Mouse (Mus musculus) forebrain, embryonic 13.5 days (tissue): ENCODE results near the gene Pla2g2f. TPM values are rescaled to one million over a fixed set of nuclear protein-coding genes. Genes with fewer than 3 reads are reported as not detected.

Experiments
- ATAC-seq: fragments of 200-750 bp; cut with Nextera tagmentation; 2 replicates; pipeline ENCODE4 v1.8.0; 2017
- H3K27ac ChIP-seq: fragments of 300-500 bp; sonication (generic); 2 replicates; pipeline ENCODE4 v1.5.1; 2015; ENCODE audit warnings: inconsistent platforms, mild to moderate bottlenecking, moderate library complexity
- H3K27me3 ChIP-seq: fragments of 300-500 bp; sonication (generic); 2 replicates; pipeline ENCODE4 v1.6.1; 2015; ENCODE audit warnings: mild to moderate bottlenecking, inconsistent platforms
- H3K36me3 ChIP-seq: fragments of 300-500 bp; sonication (generic); 2 replicates; pipeline ENCODE4 v1.6.1; 2015; ENCODE audit warnings: mild to moderate bottlenecking, inconsistent platforms; ENCODE audit not compliant: poor library complexity, severe bottlenecking
- H3K4me1 ChIP-seq: fragments of 300-500 bp; sonication (generic); 2 replicates; pipeline ENCODE4 v1.6.1; 2015; ENCODE audit warnings: inconsistent platforms
- H3K4me2 ChIP-seq: fragments of 300-500 bp; sonication (generic); 2 replicates; pipeline ENCODE4 v1.6.1; 2015; ENCODE audit warnings: inconsistent platforms, mild to moderate bottlenecking, moderate library complexity
- H3K4me3 ChIP-seq: fragments of 300-500 bp; sonication (generic); 2 replicates; pipeline ENCODE4 v1.5.1; 2015; ENCODE audit warnings: mild to moderate bottlenecking, inconsistent platforms
- H3K9ac ChIP-seq: fragments of 300-500 bp; sonication (generic); 2 replicates; pipeline ENCODE4 v1.6.1; 2015; ENCODE audit warnings: mild to moderate bottlenecking, inconsistent platforms
- H3K9me3 ChIP-seq: fragments of 300-500 bp; sonication (generic); replicated peaks from 2 replicates; pipeline ENCODE4 v1.6.1; 2016; ENCODE audit warnings: inconsistent platforms
- WGBS: fragments of 180-500 bp; shearing (Covaris S2); methylation state at CpG from one replicate; pipeline ENCODE4 v1.1.7; 2015; 5-methylcytosine and 5-hydroxymethylcytosine counted together
- polyA plus RNA-seq: library from polyadenylated mRNA; unstranded; fragments of >200 nt; fragmentation: Nextera tagmentation; extraction: Ambion mirVana; gene quantifications from 2 replicates; pipeline ENCODE4 v1.2.1, GENCODE M21; 2015

Gene Pla2g2f
- polyA plus RNA-seq, 1 experiment from 2014 or later: not detected

GRCm38 (mm10) chr4:138791452-138791851 lies 34.0 kb upstream of the Pla2g2f start:
- ATAC-seq: no peak
- Histone ChIP-seq H3K27me3 (no peaks in the 10 kb centered on the region), H3K4me2 (no peak overlapping the region), H3K9ac (no peak overlapping the region), H3K4me1 (no peaks in the 10 kb centered on the region), H3K36me3 (no peaks in the 10 kb centered on the region), H3K4me3 (no peak overlapping the region), H3K9me3 (no peaks in the 10 kb centered on the region), H3K27ac (no peak overlapping the region)
- 78% methylated on average over 6 of the region's 6 CpGs for WGBS

GRCm38 (mm10) chr4:138788381-138788780 lies 31.0 kb upstream of the Pla2g2f start:
- Histone ChIP-seq H3K9ac (no peak overlapping the region), H3K27ac (no peak overlapping the region), H3K4me1 (no peaks in the 10 kb centered on the region), H3K4me3 (no peak overlapping the region), H3K4me2 (no peak overlapping the region), H3K36me3 (no peaks in the 10 kb centered on the region), H3K27me3 (no peaks in the 10 kb centered on the region), H3K9me3 (no peaks in the 10 kb centered on the region)
- no peak for ATAC-seq
- 78% methylated on average over 4 of the region's 4 CpGs for WGBS

- 79% methylated on average over 4 of the region's 4 CpGs for WGBS
- H3K27me3 ChIP-seq: no peaks in the 10 kb centered on the region
- no peak overlapping the region for H3K27ac ChIP-seq
- no peak overlapping the region for H3K4me3 ChIP-seq
- H3K9me3 ChIP-seq: no peaks in the 10 kb centered on the region
- H3K4me1 ChIP-seq: no peaks in the 10 kb centered on the region
- H3K4me2 ChIP-seq: no peak overlapping the region
- no peaks in the 10 kb centered on the region for H3K36me3 ChIP-seq
- H3K9ac ChIP-seq: no peak overlapping the region
- no peak for ATAC-seq
Measured at GRCm38 (mm10) chr4:138786141-138786540, 28.7 kb upstream of the Pla2g2f start.

GRCm38 (mm10) chr4:138785721-138786120 lies 28.3 kb upstream of the Pla2g2f start:
- Histone ChIP-seq H3K27ac (no peak overlapping the region), H3K36me3 (no peaks in the 10 kb centered on the region), H3K9me3 (no peaks in the 10 kb centered on the region), H3K27me3 (no peaks in the 10 kb centered on the region), H3K4me2 (no peak overlapping the region), H3K9ac (no peak overlapping the region), H3K4me1 (no peaks in the 10 kb centered on the region), H3K4me3 (no peak overlapping the region)
- no peak for ATAC-seq
- 61% methylated on average over 4 of the region's 4 CpGs for WGBS

GRCm38 (mm10) chr4:138782098-138782497 lies 24.7 kb upstream of the Pla2g2f start:
- no peak for ATAC-seq
- Histone ChIP-seq H3K9me3 (no peaks in the 10 kb centered on the region), H3K27ac (no peak overlapping the region), H3K27me3 (no peaks in the 10 kb centered on the region), H3K9ac (no peak overlapping the region), H3K4me3 (no peak overlapping the region), H3K4me1 (no peaks in the 10 kb centered on the region), H3K4me2 (no peak overlapping the region), H3K36me3 (no peaks in the 10 kb centered on the region)
- 83% methylated on average over 6 of the region's 6 CpGs for WGBS

GRCm38 (mm10) chr4:138780300-138780699 lies 22.9 kb upstream of the Pla2g2f start:
- Histone ChIP-seq H3K4me3 (no peak overlapping the region), H3K27ac (no peak overlapping the region), H3K27me3 (no peaks in the 10 kb centered on the region), H3K36me3 (no peaks in the 10 kb centered on the region), H3K9ac (no peak overlapping the region), H3K9me3 (no peaks in the 10 kb centered on the region), H3K4me1 (no peaks in the 10 kb centered on the region), H3K4me2 (no peak overlapping the region)
- ATAC-seq: no peak
- WGBS: 94% methylated on average over 5 of the region's 5 CpGs

GRCm38 (mm10) chr4:138777417-138778407 lies 20.3 kb upstream of the Pla2g2f start:
- H3K4me1 ChIP-seq: no peaks in the 10 kb centered on the region
- no peaks in the 10 kb centered on the region for H3K36me3 ChIP-seq
- WGBS: 49% methylated on average over 20 of the region's 20 CpGs
- H3K9me3 ChIP-seq: no peaks in the 10 kb centered on the region
- H3K27ac ChIP-seq: no peak overlapping the region
- no peak overlapping the region for H3K4me2 ChIP-seq
- no peak overlapping the region for H3K9ac ChIP-seq
- ATAC-seq: no peak
- H3K4me3 ChIP-seq: no peak overlapping the region
- no peaks in the 10 kb centered on the region for H3K27me3 ChIP-seq

- Histone ChIP-seq H3K9me3 (no peaks in the 10 kb centered on the region), H3K9ac (no peak within 1 kb of the TSS), H3K27ac (no peak within 1 kb of the TSS), H3K4me1 (no peaks in the 10 kb centered on the region), H3K36me3 (no peaks in the 10 kb centered on the region), H3K4me2 (no peak within 1 kb of the TSS), H3K27me3 (no peaks in the 10 kb centered on the region), H3K4me3 (no peak within 1 kb of the TSS)
- 86% methylated on average over 6 of the region's 6 CpGs for WGBS
- no peak for ATAC-seq
Measured at GRCm38 (mm10) chr4:138775435-138775834, 18.0 kb upstream of the Pla2g2f start, which contains the start of gene Pla2g2d. Gene Pla2g2d (plus strand): TSS chr4:138775735.

GRCm38 (mm10) chr4:138772386-138772785 lies 15.0 kb upstream of the Pla2g2f start:
- 82% methylated on average over 5 of the region's 5 CpGs for WGBS
- Histone ChIP-seq H3K4me1 (no peaks in the 10 kb centered on the region), H3K9ac (no peak overlapping the region), H3K4me2 (no peak overlapping the region), H3K4me3 (no peak overlapping the region), H3K27ac (no peak overlapping the region), H3K27me3 (no peaks in the 10 kb centered on the region), H3K9me3 (no peaks in the 10 kb centered on the region), H3K36me3 (no peaks in the 10 kb centered on the region)
- ATAC-seq: no peak

- Histone ChIP-seq H3K4me2 (no peak overlapping the region), H3K4me1 (no peaks in the 10 kb centered on the region), H3K9me3 (no peaks in the 10 kb centered on the region), H3K4me3 (no peak overlapping the region), H3K27ac (no peak overlapping the region), H3K27me3 (no peaks in the 10 kb centered on the region), H3K36me3 (no peaks in the 10 kb centered on the region), H3K9ac (no peak overlapping the region)
- ATAC-seq: no peak
- 90% methylated on average over 10 of the region's 10 CpGs for WGBS
Measured at GRCm38 (mm10) chr4:138771970-138772369, 14.5 kb upstream of the Pla2g2f start.

- no peak overlapping the region for H3K27ac ChIP-seq
- no peak for ATAC-seq
- 83% methylated on average over 9 of the region's 9 CpGs for WGBS
Measured at GRCm38 (mm10) chr4:138762266-138762665, 4.8 kb upstream of the Pla2g2f start.

GRCm38 (mm10) chr4:138755983-138756382 lies 1.4 kb downstream of the Pla2g2f start:
- no peak overlapping the region for H3K4me3 ChIP-seq
- no peak overlapping the region for H3K9ac ChIP-seq
- H3K4me2 ChIP-seq: no peak overlapping the region
- H3K9me3 ChIP-seq: no peaks in the 10 kb centered on the region
- H3K27me3 ChIP-seq: no peaks in the 10 kb centered on the region
- no peak overlapping the region for H3K27ac ChIP-seq
- ATAC-seq: no peak
- no peaks in the 10 kb centered on the region for H3K4me1 ChIP-seq
- 84% methylated on average over 11 of the region's 11 CpGs for WGBS
- H3K36me3 ChIP-seq: no peaks in the 10 kb centered on the region

More at GRCm38 (mm10) chr4:138762266-138762665, 4.8 kb upstream of the Pla2g2f start:
- H3K4me1 ChIP-seq: no peaks in the 10 kb centered on the region
- H3K4me3 ChIP-seq: no peak overlapping the region
- H3K36me3 ChIP-seq: no peaks in the 10 kb centered on the region
- H3K27me3 ChIP-seq: no peaks in the 10 kb centered on the region
- no peaks in the 10 kb centered on the region for H3K9me3 ChIP-seq
- no peak overlapping the region for H3K4me2 ChIP-seq
- H3K9ac ChIP-seq: no peak overlapping the region
